Mouse (Mus musculus) cerebellum, adult 2 months (tissue): ENCODE data around the gene Nedd9.

Experiments used
- CTCF ChIP-seq: fragments of 200-500 bp; IDR thresholded peaks from 2 replicates; pipeline ENCODE4 v1.5.1; 2011; ENCODE audit warnings: low read depth, mild to moderate bottlenecking, control low read depth, low read length, moderate library complexity, borderline replicate concordance; ENCODE audit not compliant: insufficient read depth
- POLR2A ChIP-seq: fragments of 200-500 bp; IDR thresholded peaks from 2 replicates; pipeline ENCODE4 v1.6.1; 2011; ENCODE audit warnings: low read length, control low read depth, borderline replicate concordance; ENCODE audit not compliant: insufficient read depth

- TF ChIP-seq POLR2A = no peak
- peak; percentile 62 for TF ChIP-seq CTCF
These were observed 203.9 kb downstream of the Nedd9 start for GRCm38 (mm10) chr13:41283256-41283655.
